Mouse (Mus musculus): ENCODE measurements around the gene Pitpna. TPM values are rescaled to one million over a fixed set of nuclear protein-coding genes. Genes with fewer than 3 reads are reported as not detected.
"Not testable (repeated sequence)": the region's sequence is repeated elsewhere in the genome, so short reads cannot be mapped to it uniquely, and the experiment has no call there.

The Pitpna gene
- polyA plus RNA-seq, 1 experiment from 2014 or later, result 161 TPM

DNA sequence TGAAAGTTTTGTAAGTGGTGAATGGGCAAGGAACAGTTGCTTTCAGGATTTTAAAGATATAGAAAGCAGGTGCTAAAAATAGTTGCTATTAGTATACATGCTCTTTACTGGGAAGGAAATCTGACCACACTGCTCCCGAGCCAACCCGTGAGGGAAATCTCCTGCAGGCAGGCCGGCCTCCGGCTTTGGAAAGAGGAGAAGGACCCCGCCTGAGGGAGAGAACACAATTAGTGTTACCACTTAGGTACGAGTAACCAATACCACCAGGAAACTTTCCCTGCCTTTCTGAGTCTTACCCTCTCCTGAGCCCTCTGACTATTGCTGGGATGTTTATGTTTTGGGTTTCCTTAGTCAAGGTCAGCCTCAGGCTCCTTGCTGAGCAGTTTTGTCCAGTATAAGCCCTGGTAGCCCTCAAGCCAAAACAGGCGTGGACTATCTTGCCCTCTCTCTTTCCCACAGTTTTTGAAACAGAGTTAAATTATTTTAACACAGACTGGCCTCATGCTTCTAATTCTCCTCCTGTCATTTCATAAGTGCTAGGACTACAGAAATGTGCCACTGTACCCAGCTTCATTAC is 34.9 kb upstream of the Pitpna start:
- 70% methylated on average over 7 of the region's 7 CpGs for WGBS
- Histone ChIP-seq H3K9me3 (ENCODE audit: control insufficient read depth) (no peaks in the 10 kb centered on the region), H3K36me3 (ENCODE audit: control insufficient read depth, insufficient read depth) (peaks cover 10% of the 10 kb centered on the region; the same call in 1 of the 2 replicates), H3K9ac (ENCODE audit: low read depth, low read length) (no peak overlapping the region), H3K4me1 (replicated peaks; ENCODE audit: control insufficient read depth, insufficient read depth, low read length) (peaks cover 10% of the 10 kb centered on the region; the same call in 1 of the 2 replicates), H3K4me2 (replicated peaks; ENCODE audit: low read depth) (no peak overlapping the region), H3K4me3 (ENCODE audit: low read depth, low read length) (no peak overlapping the region), H3K27me3 (replicated peaks; ENCODE audit: control insufficient read depth, insufficient read depth, low read length) (no peaks in the 10 kb centered on the region), H3K27ac (ENCODE audit: low read depth, low read length) (no peak overlapping the region)
- no peak for ATAC-seq
- TF ChIP-seq CTCF (IDR thresholded peaks at IDR 0.05; ENCODE audit: low read depth), result no peak

DNA sequence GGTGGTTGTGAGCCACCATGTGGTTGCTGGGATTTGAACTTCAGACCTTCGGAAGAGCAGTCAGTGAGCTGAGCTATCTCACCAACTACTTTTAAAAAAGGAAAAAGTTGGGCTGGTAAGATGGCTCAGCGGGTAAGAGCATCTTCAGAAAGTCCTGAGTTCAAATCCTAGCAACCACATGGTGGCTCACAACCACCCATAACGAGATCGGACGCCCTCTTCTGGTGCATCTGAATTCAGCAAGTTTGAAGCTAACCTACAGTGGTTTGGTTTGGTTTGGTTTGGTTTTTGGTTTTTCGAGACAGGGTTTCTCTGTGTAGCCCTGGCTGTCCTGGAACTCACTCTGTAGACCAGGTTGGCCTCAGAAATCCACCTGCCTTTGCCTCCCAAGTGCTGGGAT is 31.9 kb upstream of the Pitpna start:
- not testable (repeated sequence) for H3K4me2 ChIP-seq (replicated peaks; ENCODE audit: low read depth); H3K9ac ChIP-seq (ENCODE audit: low read depth, low read length); H3K36me3 ChIP-seq (ENCODE audit: control insufficient read depth, insufficient read depth); H3K9me3 ChIP-seq (ENCODE audit: control insufficient read depth); H3K27ac ChIP-seq (ENCODE audit: low read depth, low read length); H3K27me3 ChIP-seq (replicated peaks; ENCODE audit: control insufficient read depth, insufficient read depth, low read length); ATAC-seq; H3K4me3 ChIP-seq (ENCODE audit: low read depth, low read length)
- peaks cover 11% of the 10 kb centered on the region for H3K4me1 ChIP-seq (replicated peaks; ENCODE audit: control insufficient read depth, insufficient read depth, low read length)
- 92% methylated on average over 6 of the region's 6 CpGs for WGBS
- TF ChIP-seq CTCF (IDR thresholded peaks at IDR 0.05; ENCODE audit: low read depth), result peak; percentile 14; the same call in 1 of the 2 replicates

DNA sequence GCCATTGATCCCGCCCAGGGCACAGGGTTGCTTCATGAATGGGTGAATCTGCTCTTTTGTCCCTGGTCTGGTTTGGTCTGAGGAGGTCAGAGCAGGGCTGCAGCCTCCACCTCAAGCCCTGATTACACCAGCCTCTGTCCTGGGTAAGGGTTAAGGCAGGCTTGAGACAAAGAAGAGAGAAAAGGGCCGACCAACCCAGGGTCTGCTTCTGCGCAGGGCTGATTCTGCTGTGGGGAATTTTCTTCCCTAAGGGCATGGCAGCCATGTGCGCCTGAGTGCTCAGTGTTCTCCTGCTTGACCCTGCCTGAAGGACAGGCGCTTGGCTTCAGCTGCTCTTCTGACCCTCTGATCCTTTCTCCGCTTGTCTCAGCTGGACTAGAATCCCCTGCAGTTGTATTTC is 30.8 kb upstream of the Pitpna start:
- Histone ChIP-seq H3K36me3 (ENCODE audit: control insufficient read depth, insufficient read depth) (peaks cover 10% of the 10 kb centered on the region; the same call in 1 of the 2 replicates), H3K9ac (ENCODE audit: low read depth, low read length) (no peak overlapping the region), H3K27me3 (replicated peaks; ENCODE audit: control insufficient read depth, insufficient read depth, low read length) (no peaks in the 10 kb centered on the region), H3K27ac (ENCODE audit: low read depth, low read length) (no peak overlapping the region), H3K4me3 (ENCODE audit: low read depth, low read length) (no peak overlapping the region), H3K9me3 (ENCODE audit: control insufficient read depth) (no peaks in the 10 kb centered on the region), H3K4me2 (replicated peaks; ENCODE audit: low read depth) (no peak overlapping the region), H3K4me1 (replicated peaks; ENCODE audit: control insufficient read depth, insufficient read depth, low read length) (peaks cover 9% of the 10 kb centered on the region; the same call in 1 of the 2 replicates)
- no peak for TF ChIP-seq CTCF (IDR thresholded peaks at IDR 0.05; ENCODE audit: low read depth)
- WGBS, result 92% methylated on average over 6 of the region's 6 CpGs
- no peak for ATAC-seq

DNA sequence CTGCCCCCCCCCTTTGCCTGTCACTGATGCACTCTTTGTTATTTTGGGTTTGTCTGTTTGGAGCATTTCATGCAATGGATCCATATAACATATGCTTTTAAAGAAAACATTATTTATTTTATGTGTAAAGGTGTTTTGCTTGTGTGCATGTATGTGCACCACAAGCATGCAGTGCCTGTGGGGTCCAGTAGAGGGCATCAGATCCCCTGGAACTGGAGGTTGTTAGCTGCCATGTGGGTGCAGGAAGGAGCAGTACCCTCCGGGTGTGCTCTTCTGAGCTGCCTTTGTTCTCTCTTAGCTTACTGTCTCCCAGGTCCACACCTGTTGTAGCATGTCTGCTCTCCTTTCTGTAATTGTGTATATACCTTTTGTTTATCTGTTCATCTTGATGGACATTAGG is 29.8 kb upstream of the Pitpna start:
- no peak for ATAC-seq
- Histone ChIP-seq H3K9ac (ENCODE audit: low read depth, low read length) (no peak overlapping the region), H3K4me2 (replicated peaks; ENCODE audit: low read depth) (no peak overlapping the region), H3K27me3 (replicated peaks; ENCODE audit: control insufficient read depth, insufficient read depth, low read length) (no peaks in the 10 kb centered on the region), H3K4me1 (replicated peaks; ENCODE audit: control insufficient read depth, insufficient read depth, low read length) (peaks cover 8% of the 10 kb centered on the region; the same call in 1 of the 2 replicates), H3K27ac (ENCODE audit: low read depth, low read length) (no peak overlapping the region), H3K9me3 (ENCODE audit: control insufficient read depth) (no peaks in the 10 kb centered on the region), H3K36me3 (ENCODE audit: control insufficient read depth, insufficient read depth) (peaks cover 13% of the 10 kb centered on the region; the same call in 1 of the 2 replicates), H3K4me3 (ENCODE audit: low read depth, low read length) (no peak overlapping the region)
- 96% methylated on average over 1 of the region's 1 CpGs for WGBS
- peak; percentile 62 for TF ChIP-seq CTCF (IDR thresholded peaks at IDR 0.05; ENCODE audit: low read depth)

DNA sequence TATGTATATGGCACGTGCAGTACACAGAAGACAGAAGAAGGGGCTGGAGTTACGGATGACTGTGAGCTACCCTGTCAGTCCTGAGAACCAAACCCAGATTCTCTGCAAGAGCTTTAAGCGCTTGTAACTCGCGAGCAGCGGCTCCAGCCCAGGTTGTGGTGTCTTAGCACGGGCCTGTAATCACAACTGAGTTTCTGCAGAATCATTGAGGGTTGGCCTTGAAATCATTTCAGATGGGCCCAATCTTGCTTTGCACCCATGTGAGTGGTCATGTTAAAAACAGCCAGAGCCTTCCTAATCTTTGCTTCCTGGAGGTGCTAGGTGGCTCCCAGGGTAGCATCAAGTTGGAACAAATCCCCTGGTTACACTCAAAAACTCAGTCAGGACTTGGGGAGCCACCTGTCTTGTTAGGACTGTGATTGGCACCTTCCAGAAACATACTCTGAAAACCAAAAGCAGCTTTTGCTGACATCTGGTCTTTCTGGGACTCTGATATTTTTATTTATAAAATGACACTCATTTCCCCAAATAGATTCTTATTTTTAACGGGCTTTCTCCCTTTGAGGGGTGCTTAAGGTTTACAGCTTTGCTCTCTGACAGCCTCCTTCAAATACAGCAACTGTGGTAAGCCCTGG is 27.9 kb upstream of the Pitpna start:
- H3K9me3 ChIP-seq (ENCODE audit: control insufficient read depth), result no peaks in the 10 kb centered on the region
- WGBS, result 82% methylated on average over 8 of the region's 8 CpGs
- peak overlapping the region; percentile 82 for H3K27ac ChIP-seq (ENCODE audit: low read depth, low read length)
- no peak for ATAC-seq
- H3K4me1 ChIP-seq (replicated peaks; ENCODE audit: control insufficient read depth, insufficient read depth, low read length), result peaks cover 11% of the 10 kb centered on the region; the same call in 1 of the 2 replicates
- TF ChIP-seq CTCF (IDR thresholded peaks at IDR 0.05; ENCODE audit: low read depth), result no peak
- H3K4me2 ChIP-seq (replicated peaks; ENCODE audit: low read depth), result no peak overlapping the region
- H3K27me3 ChIP-seq (replicated peaks; ENCODE audit: control insufficient read depth, insufficient read depth, low read length), result no peaks in the 10 kb centered on the region
- no peak overlapping the region for H3K9ac ChIP-seq (ENCODE audit: low read depth, low read length)
- no peak overlapping the region for H3K4me3 ChIP-seq (ENCODE audit: low read depth, low read length)
- H3K36me3 ChIP-seq (ENCODE audit: control insufficient read depth, insufficient read depth), result peaks cover 20% of the 10 kb centered on the region; the same call in 1 of the 2 replicates

DNA sequence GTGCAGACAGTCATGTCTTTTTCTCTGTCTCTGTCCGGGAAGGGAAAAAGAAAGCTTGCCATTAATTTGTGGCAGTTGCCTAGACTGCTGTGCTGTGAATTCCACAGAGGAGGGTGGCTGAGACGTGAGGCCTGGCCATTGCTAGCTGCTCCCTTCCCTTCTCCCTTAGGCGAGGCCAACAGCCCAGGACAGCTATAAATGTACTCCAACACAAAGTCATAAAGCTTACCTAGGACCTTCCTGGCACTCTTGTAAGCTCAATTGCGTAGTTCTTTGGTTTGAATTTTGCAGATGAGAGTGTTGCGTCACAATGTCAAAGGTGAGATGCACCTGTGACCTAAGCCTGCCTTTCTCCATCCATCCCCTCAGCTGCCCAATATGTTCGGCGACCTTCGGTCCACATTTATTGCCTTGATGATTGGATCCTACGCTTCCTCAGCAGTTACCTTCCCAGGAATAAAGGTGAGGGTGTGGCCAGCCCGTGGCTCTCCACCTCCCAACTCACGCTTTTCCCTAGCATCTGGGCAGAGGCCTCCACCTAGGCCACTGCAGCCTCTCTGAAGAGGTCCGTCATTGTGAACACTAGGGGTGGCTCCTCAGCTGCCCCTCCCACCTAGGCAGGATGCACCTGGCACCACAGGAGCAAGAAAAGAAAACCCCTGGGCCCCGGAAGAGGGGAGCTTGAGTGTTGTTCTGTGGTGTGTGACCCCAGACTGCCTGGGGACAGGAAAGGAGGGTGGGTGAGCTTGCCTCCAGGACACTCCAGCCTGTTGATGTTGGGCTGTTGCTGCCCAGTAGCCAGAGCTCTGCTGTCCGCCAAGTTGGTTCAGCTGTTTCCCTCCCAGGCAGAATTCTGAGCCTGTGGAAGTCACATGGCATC is 27.1 kb upstream of the Pitpna start:
- Histone ChIP-seq H3K4me2 (replicated peaks; ENCODE audit: low read depth) (no peak overlapping the region), H3K4me1 (replicated peaks; ENCODE audit: control insufficient read depth, insufficient read depth, low read length) (peaks cover 14% of the 10 kb centered on the region; the same call in 1 of the 2 replicates), H3K36me3 (ENCODE audit: control insufficient read depth, insufficient read depth) (peaks cover 20% of the 10 kb centered on the region; the same call in 1 of the 2 replicates), H3K9ac (ENCODE audit: low read depth, low read length) (no peak overlapping the region), H3K27ac (ENCODE audit: low read depth, low read length) (peak overlapping the region; percentile 90), H3K27me3 (replicated peaks; ENCODE audit: control insufficient read depth, insufficient read depth, low read length) (no peaks in the 10 kb centered on the region), H3K9me3 (ENCODE audit: control insufficient read depth) (no peaks in the 10 kb centered on the region), H3K4me3 (ENCODE audit: low read depth, low read length) (no peak overlapping the region)
- peak; percentile 84 for ATAC-seq
- TF ChIP-seq CTCF (IDR thresholded peaks at IDR 0.05; ENCODE audit: low read depth), result 0 out of 2 replicates have a peak, but pooled peaks have one; percentile 10
- 36% methylated on average over 14 of the region's 14 CpGs for WGBS

Measured in intestine, postnatal 0 days (tissue).